Mouse (Mus musculus) MN1 (cell line): ENCODE results near the gene Pelp1.
"Not testable (repeated sequence)": the region's sequence is repeated elsewhere in the genome, so short reads cannot be mapped to it uniquely, and the experiment has no call there.

Source experiments
- DNase-seq: peaks from one replicate; pipeline ENCODE4 v3.0.0-alpha.2; 2016; ENCODE audit warnings: low spot score

The Pelp1 gene

DNA sequence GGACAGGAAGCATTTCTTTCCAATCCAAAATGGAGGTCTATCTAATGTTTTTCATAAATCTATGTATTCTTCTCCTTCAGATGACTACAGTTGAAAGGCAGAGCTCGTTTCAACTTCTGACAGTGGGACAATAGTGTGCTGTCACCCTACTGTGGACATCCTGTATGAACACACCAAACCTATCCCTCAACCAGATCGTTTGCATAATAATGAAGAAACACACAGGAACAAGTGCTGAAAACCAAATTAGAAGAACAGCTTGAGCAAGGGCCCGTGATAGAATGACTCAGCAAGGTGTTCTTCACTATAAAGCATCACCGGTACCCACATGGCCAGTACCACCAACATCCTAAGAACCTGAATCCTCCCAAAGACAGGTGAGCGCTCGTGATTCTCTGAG, 16.8 kb upstream of the Pelp1 start:
- not testable (repeated sequence) for DNase-seq

GRCm38 (mm10) chr11:70419486-70419885, 9.7 kb upstream of the Pelp1 start:
- no peak for DNase-seq

GRCm38 (mm10) chr11:70418199-70418598, 8.4 kb upstream of the Pelp1 start:
- DNase-seq: no peak

DNA sequence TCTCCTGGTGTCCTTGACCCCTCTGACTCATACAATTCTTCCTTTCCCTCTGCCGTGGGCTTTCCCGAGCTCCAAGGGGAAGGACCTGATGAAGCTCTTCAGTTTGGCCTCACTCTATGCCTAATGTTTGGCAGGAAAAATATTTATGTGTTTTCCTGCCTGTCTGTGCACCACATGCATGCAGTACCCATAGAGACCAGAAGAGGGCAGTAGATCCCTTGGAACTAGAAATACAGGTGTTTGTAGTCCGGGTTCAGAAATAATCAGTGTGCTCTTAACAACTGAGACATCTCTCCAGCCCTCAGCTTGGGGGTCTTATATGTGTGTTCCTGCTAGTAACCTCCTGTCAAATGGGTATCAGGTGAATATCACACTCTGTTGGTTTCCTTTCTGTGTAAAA, 4.1 kb upstream of the Pelp1 start:
- DNase-seq: peak; percentile 76

DNA sequence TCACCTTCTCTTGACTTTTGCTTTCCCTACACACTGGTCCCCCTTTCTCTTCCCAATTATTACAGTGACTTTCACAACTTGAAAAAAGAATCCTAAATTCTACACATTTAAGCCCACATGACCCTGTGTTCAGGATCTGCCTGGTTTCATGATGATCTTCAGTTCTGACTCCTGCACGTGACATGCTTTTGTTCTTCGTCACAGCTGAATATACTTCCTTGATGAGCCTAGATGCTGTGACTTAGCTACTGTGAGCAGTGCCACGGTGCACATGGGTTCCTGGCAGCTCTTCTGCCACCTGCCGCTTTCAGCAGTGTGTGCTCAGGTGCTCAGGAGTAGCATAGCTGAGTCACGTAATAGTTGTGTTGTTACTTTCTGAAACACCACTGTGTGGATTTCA, 2.8 kb upstream of the Pelp1 start:
- DNase-seq: no peak

GRCm38 (mm10) chr11:70410297-70410643, 439 bp upstream of the Pelp1 start:
- no peak for DNase-seq

DNA sequence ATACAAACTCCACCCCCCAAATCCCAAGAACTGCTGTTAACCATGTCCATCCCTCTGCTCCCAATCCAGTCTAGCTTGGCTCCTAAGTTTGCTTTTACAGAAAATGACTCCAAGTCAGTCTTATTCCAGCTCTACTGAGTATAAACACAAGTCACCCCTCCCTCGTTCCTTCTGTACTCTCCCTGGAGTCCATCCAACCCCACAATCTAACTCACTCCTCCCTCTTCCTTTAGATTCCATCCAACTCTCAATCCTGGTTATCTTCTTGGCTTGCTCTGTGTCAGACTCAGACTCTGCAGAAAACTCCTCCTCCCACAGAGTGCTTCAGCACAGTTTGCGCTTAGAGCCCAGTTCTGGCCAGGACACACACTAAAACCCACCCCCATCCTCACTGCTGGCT, 6.2 kb downstream of the Pelp1 start:
- no peak for DNase-seq

DNA sequence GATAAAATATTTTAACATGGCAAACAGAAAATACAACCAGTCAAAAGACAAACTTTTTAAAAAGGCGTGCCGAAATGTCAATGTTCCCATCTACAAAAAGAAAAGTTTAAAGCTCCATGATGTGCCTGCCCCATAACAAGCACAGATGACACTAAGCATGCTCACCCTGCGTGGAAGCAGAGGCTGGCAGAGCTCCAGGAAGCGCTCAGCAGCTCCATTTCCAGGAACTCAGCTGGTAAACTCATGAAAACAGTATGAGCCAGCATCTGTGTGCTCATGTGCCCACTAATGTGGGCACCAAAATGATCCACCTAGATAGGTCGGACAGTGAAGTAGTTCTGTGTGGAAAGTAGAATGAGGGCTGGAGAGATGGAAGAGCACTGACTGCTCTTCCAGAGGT, 20.4 kb downstream of the Pelp1 start:
- DNase-seq: no peak

DNA sequence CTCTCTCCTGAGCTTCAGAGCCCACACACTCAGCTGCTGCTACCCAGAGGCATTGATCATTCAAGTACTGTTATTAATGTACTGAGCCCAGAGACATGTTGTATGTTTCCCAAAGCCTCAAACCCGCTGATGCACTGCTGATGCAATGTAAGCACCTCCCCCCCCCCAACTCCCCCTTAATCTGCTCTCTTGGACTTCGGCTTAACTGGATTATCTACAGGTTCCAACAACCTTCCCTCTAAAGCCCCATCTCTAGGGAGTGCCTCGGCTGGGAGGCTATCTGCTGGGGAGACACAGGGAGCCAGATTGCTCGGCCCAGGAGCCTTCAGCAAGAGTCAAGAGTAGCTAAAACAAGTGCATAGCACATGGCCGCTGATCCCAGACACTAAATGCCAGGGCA, 22.4 kb downstream of the Pelp1 start:
- DNase-seq: peak; percentile 27

DNA sequence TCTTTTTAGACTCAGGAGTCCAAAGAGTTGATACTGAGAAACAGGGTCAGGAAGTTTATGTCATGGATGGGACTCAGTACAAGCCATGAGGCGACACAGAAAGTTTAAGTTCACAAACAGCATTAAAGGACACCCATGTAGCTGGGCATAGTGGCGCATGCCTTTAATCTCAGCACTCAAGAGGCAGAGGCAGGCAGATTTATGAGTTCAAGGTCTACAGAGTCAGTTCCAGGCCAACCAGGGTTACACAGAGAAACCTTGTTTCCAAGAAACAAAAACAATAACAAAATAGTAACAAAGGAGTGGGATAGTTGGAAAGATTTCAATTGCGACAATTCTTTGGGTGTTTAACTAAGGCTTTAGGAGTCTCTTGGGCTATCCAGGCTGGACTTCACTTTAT, 25.7 kb downstream of the Pelp1 start:
- no peak for DNase-seq

GRCm38 (mm10) chr11:70381330-70381729, 28.5 kb downstream of the Pelp1 start:
- no peak for DNase-seq

GRCm38 (mm10) chr11:70380478-70381005, 29.3 kb downstream of the Pelp1 start:
- no peak for DNase-seq

DNA sequence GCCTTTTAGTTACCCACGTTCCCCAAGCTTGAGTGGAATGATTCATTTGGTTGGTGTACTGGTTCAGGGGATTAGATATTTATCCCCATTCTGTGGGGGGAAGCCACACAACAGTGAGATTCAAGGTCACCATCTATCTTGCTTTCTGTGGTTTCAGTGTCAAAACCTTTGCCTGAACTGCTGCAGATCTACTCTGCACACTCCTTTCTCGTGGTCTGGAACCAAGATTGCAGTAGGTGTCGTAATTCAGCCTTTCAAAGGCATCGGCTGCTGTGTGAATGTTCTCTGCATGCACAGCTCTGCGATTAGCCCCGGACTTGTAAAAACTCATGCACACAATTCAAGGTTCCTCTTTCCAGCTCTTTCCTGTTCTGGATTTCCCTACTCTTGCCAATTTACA, 33.8 kb downstream of the Pelp1 start:
- DNase-seq: no peak

DNA sequence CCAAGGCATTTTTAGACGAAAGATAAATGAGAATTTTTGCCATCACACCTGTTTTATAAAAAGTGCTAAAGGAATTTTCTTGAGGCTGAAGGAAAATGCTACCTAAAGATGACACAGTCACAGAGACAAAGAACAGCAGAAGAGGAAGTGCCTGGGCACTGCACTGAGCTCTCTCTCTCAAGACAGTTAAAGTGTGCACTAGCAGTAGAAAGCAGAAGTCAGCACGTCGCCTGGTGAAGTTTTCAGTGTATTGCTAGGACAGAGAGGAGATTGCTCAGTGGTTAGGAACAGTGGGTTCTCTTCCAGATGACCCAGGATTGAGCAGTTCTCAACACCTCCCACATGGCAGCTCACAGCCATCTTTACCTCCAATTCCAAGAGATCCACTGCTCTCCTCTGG, 35.5 kb downstream of the Pelp1 start:
- DNase-seq: no peak

DNA sequence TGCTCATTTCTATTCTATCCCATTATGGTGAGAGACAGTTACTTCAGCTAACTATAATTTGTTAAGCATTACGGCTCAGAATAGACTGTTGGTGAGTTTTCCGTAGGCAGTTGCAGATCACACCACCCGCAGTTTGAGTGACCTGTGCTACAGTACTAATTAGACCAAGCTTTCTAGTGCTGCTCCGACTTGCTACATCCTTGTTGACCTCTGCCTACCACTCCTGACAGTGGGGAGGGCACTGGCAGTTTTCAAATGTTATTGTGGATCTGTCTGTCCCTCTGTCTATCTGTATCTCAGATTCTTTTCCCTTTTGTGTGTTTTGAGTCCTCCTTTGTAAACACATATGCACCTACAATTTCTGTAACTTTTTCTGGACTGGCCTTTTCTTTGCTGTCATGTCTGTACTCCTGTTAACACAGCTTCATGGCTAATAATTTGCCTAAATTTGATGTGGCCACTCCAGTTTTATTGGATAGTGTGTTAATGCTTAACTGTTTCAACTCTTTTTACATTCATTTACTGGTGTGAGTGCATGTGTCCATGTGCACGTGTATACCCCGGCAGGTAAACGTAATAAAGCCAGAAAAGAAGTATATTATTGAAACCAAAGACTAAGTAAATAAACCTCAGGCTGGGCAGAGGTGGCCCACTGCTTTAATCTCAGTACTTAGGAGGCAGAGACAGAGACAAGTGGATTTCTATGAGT, 36.8 kb downstream of the Pelp1 start:
- no peak for DNase-seq

- DNase-seq: no peak
Measured at GRCm38 (mm10) chr11:70372396-70372795, 37.4 kb downstream of the Pelp1 start.

- not testable (repeated sequence) for DNase-seq
Measured at GRCm38 (mm10) chr11:70368626-70369025, 41.2 kb downstream of the Pelp1 start.

DNA sequence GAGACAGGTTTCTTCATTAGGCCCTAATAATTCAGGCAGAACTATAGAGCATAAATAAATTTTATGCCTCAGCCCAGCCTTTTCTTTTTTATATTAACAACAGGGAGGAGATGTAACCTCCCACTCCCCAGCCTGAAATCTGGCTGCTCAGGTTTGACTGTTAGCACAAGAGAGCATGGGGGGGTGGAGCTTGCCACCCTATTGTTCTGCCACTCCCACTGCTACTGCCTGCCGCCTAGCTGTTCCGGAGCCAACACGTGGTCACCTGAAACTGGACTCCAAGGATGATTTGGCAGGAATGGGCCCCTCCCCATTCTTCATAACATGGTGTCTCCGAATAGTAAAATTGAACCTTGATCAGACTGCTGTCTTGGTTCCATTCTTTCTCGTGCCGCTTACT, 42.1 kb downstream of the Pelp1 start:
- DNase-seq: not testable (repeated sequence)

GRCm38 (mm10) chr11:70351868-70352267, 58.0 kb downstream of the Pelp1 start, which contains the start of gene Alox15:
Gene Alox15, minus strand, starts transcription at chr11:70352031.
- DNase-seq: no peak

DNA sequence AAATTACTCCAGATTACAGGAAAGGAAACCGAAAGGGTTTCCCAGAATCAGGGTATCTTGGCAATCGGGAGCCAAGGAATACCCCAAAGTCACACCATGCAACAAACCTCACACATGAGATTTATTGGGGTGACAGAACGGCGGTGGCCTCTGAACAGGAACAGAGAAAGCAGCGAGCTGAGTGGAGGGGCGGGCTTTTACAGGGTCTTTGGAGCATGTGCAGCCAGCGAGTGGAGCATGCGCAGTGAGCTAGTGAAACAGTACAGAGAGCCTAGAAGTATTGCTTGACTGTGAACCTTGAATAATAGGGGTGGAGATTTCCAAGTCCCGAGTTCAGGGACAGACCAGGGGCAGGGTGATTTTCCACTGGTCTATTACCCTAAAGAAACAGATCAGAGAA, 61.2 kb downstream of the Pelp1 start:
- no peak for DNase-seq

DNA sequence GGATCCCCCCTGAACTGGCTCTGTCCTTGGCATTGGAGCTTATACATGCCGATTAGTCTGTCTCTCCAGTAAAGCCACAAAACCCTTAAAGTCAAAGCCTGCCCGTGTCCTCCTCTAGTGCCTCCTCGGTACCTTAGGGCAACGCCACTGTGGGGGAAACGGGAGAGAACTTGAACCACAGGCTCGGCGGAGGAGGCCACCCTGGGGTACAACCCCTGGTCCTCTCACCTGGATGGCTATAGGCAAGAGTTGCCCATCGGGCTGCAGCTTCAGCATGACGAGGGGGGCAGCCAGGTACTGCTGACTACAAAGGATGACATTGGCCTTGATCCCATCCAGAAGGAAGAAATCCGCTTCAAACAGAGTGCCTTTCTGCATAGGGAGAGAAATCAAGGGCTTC, 62.0 kb downstream of the Pelp1 start:
- no peak for DNase-seq

DNA sequence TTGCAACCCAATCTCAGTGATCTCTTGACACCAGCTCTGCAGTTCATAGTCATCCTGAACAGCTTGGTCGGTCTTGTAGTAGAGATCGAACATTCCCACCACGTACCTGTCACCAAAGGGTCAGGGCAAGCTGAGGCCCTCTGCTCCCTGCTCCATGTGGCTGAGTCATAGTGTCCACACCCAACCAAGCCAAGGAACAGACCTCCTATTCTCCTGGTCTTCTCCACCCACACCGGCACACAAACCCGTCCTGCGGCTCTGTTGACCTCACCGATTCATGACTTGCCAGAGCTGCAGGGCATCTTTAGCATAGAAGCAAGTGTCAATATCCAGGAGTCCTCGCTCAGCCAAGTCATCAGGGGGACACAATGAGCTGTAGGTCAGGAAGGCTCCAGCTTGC, 64.3 kb downstream of the Pelp1 start:
- DNase-seq: no peak

- no peak for DNase-seq
Measured at GRCm38 (mm10) chr11:70345061-70345460, 64.8 kb downstream of the Pelp1 start.
